Comparison of ENCODE assay signal across 8 mouse cellular contexts in the genomic region with DNA sequence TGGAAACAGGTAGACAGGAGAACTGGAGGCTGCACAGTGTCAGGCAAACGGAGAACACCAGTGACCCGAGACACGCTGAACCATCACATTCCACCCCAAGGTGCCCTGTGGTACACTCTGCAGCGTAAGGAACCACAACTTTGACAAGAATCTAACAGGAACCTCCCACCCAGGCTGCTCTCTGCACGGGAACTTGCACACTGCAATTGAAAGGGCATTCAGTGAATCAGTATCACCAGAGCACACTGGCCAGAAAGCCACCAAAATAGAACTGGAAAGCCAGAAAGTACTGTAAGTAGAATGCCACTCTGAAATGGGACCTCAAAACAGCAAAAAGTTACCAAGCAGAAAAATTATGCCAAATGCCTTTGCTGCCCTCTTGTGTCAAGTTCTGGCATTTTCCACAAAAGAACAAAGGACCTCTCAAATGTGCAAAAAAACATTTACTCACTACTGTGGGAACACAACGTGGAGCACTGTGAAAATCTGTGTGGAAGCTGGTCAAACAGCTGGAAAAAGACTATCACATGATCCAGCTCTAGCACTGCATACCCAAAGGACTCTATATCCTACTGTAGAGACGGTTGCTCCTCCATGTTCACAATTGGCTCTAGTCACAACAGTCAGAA. TPM values are rescaled to one million over a fixed set of nuclear protein-coding genes. Genes with fewer than 3 reads are reported as not detected.
DNase-seq lines count a peak whose midpoint lies in the region; ATAC-seq lines count a peak whose summit lies in the region.

No protein-coding gene starts in this region.

- peak overlapping the region; percentile 74; the same call in 1 of the 2 replicates for H3K27ac ChIP-seq in limb, embryonic 10.5 days
- no peak overlapping the region for H3K27ac ChIP-seq in midbrain, embryonic 16.5 days (ENCODE audit: low read length)

- peak; percentile 74 for DNase-seq in CD4-positive, CD25-positive, alpha-beta regulatory T cell, adult 2 months (ENCODE audit: low read depth, low spot score)
- peak; percentile 47 to 88 for DNase-seq in adrenal gland, adult (ENCODE audit: inconsistent age in 2 of 2, low spot score in 1 of 2)
- peak; percentile 71 for DNase-seq in embryo, embryonic 11.5 days (ENCODE audit: low read depth, low spot score)
- peak; percentile 22 for DNase-seq in gonadal fat pad, adult 2 months (ENCODE audit: low read depth)
- peak; percentile 66 for DNase-seq in kidney, adult 9 months
- peak; percentile 73 for DNase-seq in limb, embryonic 10.5 days (ENCODE audit: low spot score)
- peak; percentile 72 to 87 for DNase-seq in thymus, postnatal 10 days (ENCODE audit: low spot score in 2 of 2)

- H3K4me1 ChIP-seq in limb, embryonic 10.5 days = no peaks in the 10 kb centered on the region
- H3K4me1 ChIP-seq in midbrain, embryonic 16.5 days (ENCODE audit: control insufficient read depth, insufficient read depth, low read length) = peaks cover 3% of the 10 kb centered on the region; the same call in 1 of the 2 replicates

- no peak overlapping the region for H3K4me3 ChIP-seq in limb, embryonic 10.5 days
- H3K4me3 ChIP-seq in midbrain, embryonic 16.5 days (ENCODE audit: low read depth, low read length) = no peak overlapping the region

- H3K36me3 ChIP-seq in limb, embryonic 10.5 days = no peaks in the 10 kb centered on the region
- no peaks in the 10 kb centered on the region for H3K36me3 ChIP-seq in midbrain, embryonic 16.5 days (ENCODE audit: control insufficient read depth, insufficient read depth, low read length)

- 65% methylated on average over 7 of the region's 7 CpGs for WGBS in limb, embryonic 10.5 days
- 56% methylated on average over 7 of the region's 7 CpGs for WGBS in midbrain, embryonic 16.5 days

- H3K4me2 ChIP-seq in midbrain, embryonic 16.5 days (ENCODE audit: low read length) = no peak overlapping the region

- no peak overlapping the region for H3K9ac ChIP-seq in midbrain, embryonic 16.5 days (ENCODE audit: low read depth, low read length)

- H3K27me3 ChIP-seq in limb, embryonic 10.5 days (ENCODE audit: low read depth, poor library complexity, severe bottlenecking) = no peaks in the 10 kb centered on the region
- H3K27me3 ChIP-seq in midbrain, embryonic 16.5 days (ENCODE audit: control insufficient read depth, insufficient read depth, low read depth, low read length) = no peaks in the 10 kb centered on the region

- peak; percentile 78 for ATAC-seq in midbrain, embryonic 16.5 days

- H3K9me3 ChIP-seq in limb, embryonic 10.5 days (replicated peaks) = no peaks in the 10 kb centered on the region
- no peaks in the 10 kb centered on the region for H3K9me3 ChIP-seq in midbrain, embryonic 16.5 days (replicated peaks; ENCODE audit: control insufficient read depth, low read length, poor library complexity, severe bottlenecking)

RNA-seq across cellular contexts. Expression of a gene that starts 38.2 kb away (rescaled TPM):
- polyA plus RNA-seq in gonadal fat pad, adult 2 months (2012; rRNA removed) = 12.9 and 13.5 TPM in 2 replicates
- polyA plus RNA-seq in limb, embryonic 10.5 days (2016; fragmentation: Nextera tagmentation; extraction: Ambion mirVana) = 3.4 and 5.0 TPM in 2 replicates
- 8.8 and 9.2 TPM in 2 replicates for polyA plus RNA-seq in midbrain, embryonic 16.5 days (2015; fragmentation: Nextera tagmentation; extraction: Ambion mirVana)

RNA-seq across cellular contexts. Expression of a gene that starts 38.2 kb away (rescaled TPM):
- 19.1 and 19.6 TPM in 2 replicates for polyA plus RNA-seq in gonadal fat pad, adult 2 months (2012; rRNA removed)
- 21.3 and 25.4 TPM in 2 replicates for polyA plus RNA-seq in limb, embryonic 10.5 days (2016; fragmentation: Nextera tagmentation; extraction: Ambion mirVana)
- 24.1 and 26.2 TPM in 2 replicates for polyA plus RNA-seq in midbrain, embryonic 16.5 days (2015; fragmentation: Nextera tagmentation; extraction: Ambion mirVana)

RNA-seq across cellular contexts. Expression of a gene that starts 56.3 kb away (rescaled TPM):
- 26.0 and 29.0 TPM in 2 replicates for polyA plus RNA-seq in gonadal fat pad, adult 2 months (2012; rRNA removed)
- polyA plus RNA-seq in limb, embryonic 10.5 days (2016; fragmentation: Nextera tagmentation; extraction: Ambion mirVana) = 31.0 and 32.2 TPM in 2 replicates
- 12.8 and 14.2 TPM in 2 replicates for polyA plus RNA-seq in midbrain, embryonic 16.5 days (2015; fragmentation: Nextera tagmentation; extraction: Ambion mirVana)

Comparison
In these comparisons a context has a peak if more than half of its experiments do, and no peak if none do; other contexts are left out.
1. DNase-seq: peak in every context shown above with its lines; median percentile 80 in thymus, postnatal 10 days; 74 in CD4-positive, CD25-positive, alpha-beta regulatory T cell, adult 2 months; 73 in limb, embryonic 10.5 days; 71 in embryo, embryonic 11.5 days; 68 in adrenal gland, adult; 66 in kidney, adult 9 months; 22 in gonadal fat pad, adult 2 months.